Comparison of ENCODE assay signal across 15 mouse cellular contexts in the genomic region with DNA sequence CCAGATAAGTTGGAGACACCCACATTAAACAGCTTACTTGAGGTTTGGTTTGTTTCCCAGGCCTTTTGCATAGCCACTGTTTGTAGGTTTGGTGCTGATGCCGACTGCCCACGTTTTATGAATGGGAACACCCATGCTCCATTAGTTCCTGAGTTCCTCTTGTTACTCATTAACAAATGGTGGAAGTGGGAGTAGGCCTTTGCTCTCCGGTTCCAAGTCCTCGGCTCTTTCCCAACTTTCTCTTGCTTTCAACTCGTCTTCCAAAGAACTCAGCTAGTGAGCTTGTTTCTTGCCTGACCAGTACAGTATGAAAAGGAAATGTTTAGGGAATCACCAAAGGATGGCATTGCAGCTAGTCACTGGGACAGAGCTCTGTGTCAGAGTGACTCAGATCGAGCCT. TPM values are rescaled to one million over a fixed set of nuclear protein-coding genes. Genes with fewer than 3 reads are reported as not detected.
DNase-seq lines count a peak whose midpoint lies in the region; ATAC-seq and TF ChIP-seq lines count a peak whose summit lies in the region.
"Had no signal": no experiment of that assay in that cellular context is flagged by ENCODE, and none has a peak within 500 bp of the region (broad histone marks: within the 10 kb centered on the region; RNA-seq: fewer than 3 reads in every experiment).

No protein-coding gene starts in this region.

- WGBS in lung, embryonic 16.5 days, result 59% methylated on average over 6 of the region's 6 CpGs
- 38% methylated on average over 6 of the region's 6 CpGs for WGBS in kidney, postnatal 0 days

- intact Hi-C loops in heart, postnatal 25 days (cut with DNase I), result loop anchor here (1.0 to 2.0 kb wide), 2 partner anchors 37 to 89 kb away; no protein-coding TSS in a partner anchor

- no peaks in the 10 kb centered on the region for H3K9me3 ChIP-seq in lung, embryonic 16.5 days (ENCODE audit: control insufficient read depth, low read length)
- H3K9me3 ChIP-seq in kidney, postnatal 0 days (replicated peaks; ENCODE audit: low read length), result no peaks in the 10 kb centered on the region
- H3K9me3 ChIP-seq: embryonic facial prominence, embryonic 12.5 days had no signal

- no peak overlapping the region for H3K4me2 ChIP-seq in lung, embryonic 16.5 days (ENCODE audit: low read depth, low read length)
- H3K4me2 ChIP-seq in kidney, postnatal 0 days (ENCODE audit: low read length), result no peak overlapping the region
- H3K4me2 ChIP-seq: embryonic facial prominence, embryonic 12.5 days; hindbrain, embryonic 14.5 days had no signal

- no peak for TF ChIP-seq CTCF in kidney, postnatal 0 days (IDR thresholded peaks at IDR 0.05; ENCODE audit: low read depth)

- H3K9ac ChIP-seq in lung, embryonic 16.5 days (ENCODE audit: low read length), result no peak overlapping the region
- no peak overlapping the region for H3K9ac ChIP-seq in kidney, postnatal 0 days (ENCODE audit: low read depth, low read length)
- H3K9ac ChIP-seq: embryonic facial prominence, embryonic 12.5 days; hindbrain, embryonic 14.5 days had no signal

- H3K27ac ChIP-seq in lung, embryonic 16.5 days (ENCODE audit: low read length), result peak overlapping the region; percentile 37
- H3K27ac ChIP-seq in kidney, postnatal 0 days, result peak overlapping the region; percentile 71; the same call in 1 of the 2 replicates
- H3K27ac ChIP-seq: hindbrain, embryonic 14.5 days; macrophage had no signal

- H3K36me3 ChIP-seq in lung, embryonic 16.5 days (ENCODE audit: control insufficient read depth, insufficient read depth, low read length), result peaks cover 30% of the 10 kb centered on the region
- H3K36me3 ChIP-seq in kidney, postnatal 0 days (ENCODE audit: insufficient read depth, low read length), result peaks cover 21% of the 10 kb centered on the region

- no peaks in the 10 kb centered on the region for H3K27me3 ChIP-seq in lung, embryonic 16.5 days (ENCODE audit: control insufficient read depth, insufficient read depth, low read depth, low read length)
- no peaks in the 10 kb centered on the region for H3K27me3 ChIP-seq in kidney, postnatal 0 days (ENCODE audit: insufficient read depth, low read length)
- H3K27me3 ChIP-seq: embryonic facial prominence, embryonic 12.5 days had no signal

- peaks cover 7% of the 10 kb centered on the region for H3K4me1 ChIP-seq in lung, embryonic 16.5 days (replicated peaks; ENCODE audit: control insufficient read depth, insufficient read depth, low read length)
- H3K4me1 ChIP-seq in kidney, postnatal 0 days (replicated peaks; ENCODE audit: insufficient read depth, low read length), result peaks cover 3% of the 10 kb centered on the region; the same call in 1 of the 2 replicates

- no peak for DNase-seq in lung, postnatal 4 days
- DNase-seq in heart, postnatal 25 days (ENCODE audit: low spot score), result peak; percentile 35
- DNase-seq in kidney, postnatal 0 days (ENCODE audit: low spot score), result peak; percentile 74
- peak; percentile 57 for DNase-seq in skeletal muscle tissue, adult 2 months (ENCODE audit: low read depth, low spot score)
- no peak for DNase-seq in retina, embryonic 14.5 days (ENCODE audit: low spot score)
- no peak for DNase-seq in frontal cortex, postnatal 10 days (ENCODE audit: low spot score in 2 of 2)
- DNase-seq in layer of hippocampus, postnatal 36 days, result no peak
- DNase-seq: right cerebral cortex, adult 18-20 months; thymus, adult 2 months had no signal

- ATAC-seq in lung, embryonic 16.5 days (ENCODE audit: low read depth), result no peak
- peak; percentile 43; the same call in 1 of the 2 replicates for ATAC-seq in kidney, postnatal 0 days (replicated peaks; ENCODE audit: low FRiP score, low read depth)
- ATAC-seq: CD4-positive, CD25-positive, alpha-beta regulatory T cell, adult 4 months had no signal

- no peak overlapping the region for H3K4me3 ChIP-seq in lung, embryonic 16.5 days (ENCODE audit: low read length)
- no peak overlapping the region for H3K4me3 ChIP-seq in kidney, postnatal 0 days (replicated peaks; ENCODE audit: low read depth, low read length)
- H3K4me3 ChIP-seq: embryonic facial prominence, embryonic 12.5 days; myocyte had no signal

RNA-seq across cellular contexts. Expression of gene Cdc25a, which starts 20.2 kb away (rescaled TPM):
- 24.5 and 25.0 TPM in 2 replicates for polyA plus RNA-seq in lung, embryonic 16.5 days (2015; fragmentation: Nextera tagmentation; extraction: Ambion mirVana)
- 1 to 10 TPM; 5.1 to 6.1 TPM for total RNA-seq in heart, postnatal 25 days (2021)
- polyA plus RNA-seq in kidney, postnatal 0 days (2015; fragmentation: Nextera tagmentation; extraction: Ambion mirVana), result 15.6 and 15.7 TPM in 2 replicates
- 1 to 10 TPM; 4.4 to 5.0 TPM for total RNA-seq in layer of hippocampus, postnatal 36 days (2021)

RNA-seq across cellular contexts. Expression of gene Map4, which starts 35.7 kb away (rescaled TPM):
- 52.4 and 56.2 TPM in 2 replicates for polyA plus RNA-seq in lung, embryonic 16.5 days (2015; fragmentation: Nextera tagmentation; extraction: Ambion mirVana)
- total RNA-seq in heart, postnatal 25 days (2021), result 100 to 1,000 TPM; 283 TPM
- polyA plus RNA-seq in kidney, postnatal 0 days (2015; fragmentation: Nextera tagmentation; extraction: Ambion mirVana), result 33.9 and 36.9 TPM in 2 replicates
- total RNA-seq in layer of hippocampus, postnatal 36 days (2021), result 100 to 1,000 TPM; 555 to 604 TPM

RNA-seq across cellular contexts. Expression of gene Camp, which starts 46.2 kb away (rescaled TPM):
- 0.90 and 4.4 TPM in 2 replicates for polyA plus RNA-seq in lung, embryonic 16.5 days (2015; fragmentation: Nextera tagmentation; extraction: Ambion mirVana)
- not detected for total RNA-seq in heart, postnatal 25 days (2021)
- 1.6 and 1.9 TPM in 2 replicates for polyA plus RNA-seq in kidney, postnatal 0 days (2015; fragmentation: Nextera tagmentation; extraction: Ambion mirVana)
- not detected for total RNA-seq in layer of hippocampus, postnatal 36 days (2021)
- polyA plus RNA-seq: CD4-positive, CD25-positive, alpha-beta regulatory T cell, adult 4 months; myocyte had no signal

Comparison
In these comparisons a context has a peak if more than half of its experiments do, and no peak if none do; other contexts are left out.
1. DNase-seq: peak in heart, postnatal 25 days (single experiment), kidney, postnatal 0 days (single experiment) and skeletal muscle tissue, adult 2 months (single experiment); none in lung, postnatal 4 days (0 of 2), retina, embryonic 14.5 days (single experiment), frontal cortex, postnatal 10 days (0 of 2) and layer of hippocampus, postnatal 36 days (0 of 2).